Mouse (Mus musculus) MEL (cell line): ENCODE data around the gene 2210011C24Rik.

Experiments
- CHD1 ChIP-seq: IDR thresholded peaks from 2 replicates; pipeline ENCODE4 v1.6.1; 2012; ENCODE audit warnings: low read depth, mild to moderate bottlenecking, inconsistent platforms, low read length, improper control_type of control experiment
- CTCF ChIP-seq, 3 experiments: IDR thresholded peaks in 2 of 3; conservative IDR thresholded peaks in 1 of 3; 2 replicates each; pipeline ENCODE4 v1.5.1; 2011 to 2012; ENCODE audit warnings: low read length in 3 of 3, low read depth in 2 of 3, mild to moderate bottlenecking in 2 of 3, improper control_type of control experiment in 1 of 3, inconsistent platforms in 1 of 3, mixed read lengths in 1 of 3, moderate library complexity in 1 of 3; ENCODE audit not compliant: control insufficient read depth in 1 of 3, insufficient read depth in 1 of 3, poor library complexity in 1 of 3, severe bottlenecking in 1 of 3
- EP300 ChIP-seq, 2 experiments: IDR thresholded peaks; 2 replicates each; pipeline ENCODE4 v1.6.1; 2011; ENCODE audit warnings: improper control_type of control experiment in 2 of 2, low read length in 2 of 2, low read depth in 1 of 2, mild to moderate bottlenecking in 1 of 2
- MAFK ChIP-seq: IDR thresholded peaks from 2 replicates; pipeline ENCODE4 v1.6.1; 2011; ENCODE audit warnings: low read depth, mild to moderate bottlenecking, low read length, improper control_type of control experiment, borderline replicate concordance
- MAX ChIP-seq: IDR thresholded peaks from 2 replicates; pipeline ENCODE4 v1.6.1; 2011; ENCODE audit warnings: low read length, improper control_type of control experiment
- MAZ ChIP-seq: IDR thresholded peaks from 2 replicates; pipeline ENCODE4 v1.6.1; 2012; ENCODE audit warnings: low read depth, mild to moderate bottlenecking, inconsistent platforms, low read length, improper control_type of control experiment
- POLR2A ChIP-seq, 2 experiments: IDR thresholded peaks; 2 replicates each; pipeline ENCODE4 v1.6.1; 2011 to 2012; ENCODE audit warnings: low read length in 2 of 2, mild to moderate bottlenecking in 2 of 2, control low read depth in 1 of 2, improper control_type of control experiment in 1 of 2, low read depth in 1 of 2, moderate library complexity in 1 of 2; ENCODE audit not compliant: control insufficient read depth in 1 of 2, insufficient read depth in 1 of 2, poor library complexity in 1 of 2
- POLR2AphosphoS2 ChIP-seq: IDR thresholded peaks from 2 replicates; pipeline ENCODE4 v1.6.1; 2011; ENCODE audit warnings: low read length, improper control_type of control experiment
- POLR2AphosphoS5 ChIP-seq: IDR thresholded peaks from 2 replicates; pipeline ENCODE4 v1.6.1; 2012; ENCODE audit warnings: low read depth, borderline replicate concordance, mild to moderate bottlenecking, inconsistent platforms, low read length, moderate library complexity, mixed read lengths
- SMC3 ChIP-seq: IDR thresholded peaks from 2 replicates; pipeline ENCODE4 v1.6.1; 2011; ENCODE audit warnings: low read depth, low read length, improper control_type of control experiment
- TBP ChIP-seq: IDR thresholded peaks from 2 replicates; pipeline ENCODE4 v1.8.0; 2011; ENCODE audit warnings: low read depth, low read length, improper control_type of control experiment
- ZMIZ1 ChIP-seq: IDR thresholded peaks from 2 replicates; pipeline ENCODE4 v1.6.1; 2012; ENCODE audit warnings: low read depth, mild to moderate bottlenecking, inconsistent platforms, low read length, improper control_type of control experiment, moderate library complexity

DNA sequence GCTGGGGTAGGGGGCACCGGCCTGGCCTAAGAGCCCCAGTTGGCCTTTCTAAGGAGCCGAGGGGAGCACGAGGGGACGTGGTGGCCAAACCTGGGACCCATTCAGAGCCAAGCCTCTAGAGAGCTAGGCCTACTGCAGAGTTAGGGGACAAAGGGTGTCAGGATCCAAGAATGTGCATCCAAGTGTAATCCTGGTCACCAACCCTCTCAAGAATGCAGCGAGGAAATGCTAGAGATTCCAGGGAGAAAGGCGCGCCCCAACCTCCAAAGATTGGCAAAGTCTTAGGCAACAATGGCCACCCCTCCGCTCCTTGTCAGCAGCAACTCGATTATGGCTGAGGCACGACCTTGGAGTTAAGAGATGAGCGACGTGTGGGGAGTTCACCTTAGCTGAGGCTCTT is 9.6 kb upstream of the 2210011C24Rik start:
- TF ChIP-seq EP300 (IDR thresholded peaks at IDR 0.05; ENCODE audit: low read depth in 1 of 2, low read length in 2 of 2) = no peak
- TF ChIP-seq CTCF (IDR thresholded peaks at IDR 0.05 in 2 of 3, conservative IDR thresholded peaks at IDR 0.05 in 1 of 3; ENCODE audit: control insufficient read depth in 1 of 3, insufficient read depth in 1 of 3, low read depth in 2 of 3, low read length in 3 of 3, poor library complexity in 1 of 3, severe bottlenecking in 1 of 3) = no peak
- TF ChIP-seq TBP = no peak
- no peak for TF ChIP-seq POLR2A (IDR thresholded peaks at IDR 0.05; ENCODE audit: control insufficient read depth in 1 of 2, insufficient read depth in 1 of 2, low read depth in 1 of 2, low read length in 2 of 2, poor library complexity in 1 of 2)
- no peak for TF ChIP-seq MAFK
- TF ChIP-seq POLR2AphosphoS2 = no peak
- TF ChIP-seq MAX = no peak
- no peak for TF ChIP-seq POLR2AphosphoS5
- TF ChIP-seq CHD1 = no peak
- TF ChIP-seq MAZ = no peak
- no peak for TF ChIP-seq SMC3
- TF ChIP-seq ZMIZ1 = no peak
